ENCODE assay signal across 12 mouse cellular contexts in genomic region chr8:119810127-119810868, GRCm38 (mm10). TPM values are rescaled to one million over a fixed set of nuclear protein-coding genes. Genes with fewer than 3 reads are reported as not detected.
DNase-seq lines count a peak whose midpoint lies in the region; ATAC-seq lines count a peak whose summit lies in the region.
"Had no signal": no experiment of that assay in that cellular context is flagged by ENCODE, and none has a peak within 500 bp of the region (broad histone marks: within the 10 kb centered on the region; RNA-seq: fewer than 3 reads in every experiment).

No protein-coding gene starts in this region.

- H3K4me2 ChIP-seq in forebrain, embryonic 16.5 days (ENCODE audit: low read length) = no peak overlapping the region
- no peak overlapping the region for H3K4me2 ChIP-seq in midbrain, embryonic 11.5 days
- H3K4me2 ChIP-seq: liver, embryonic 12.5 days had no signal

- 39% methylated on average over 20 of the region's 23 CpGs for WGBS in forebrain, embryonic 16.5 days
- WGBS in midbrain, embryonic 11.5 days = 41% methylated on average over 23 of the region's 23 CpGs

- peaks cover 3% of the 10 kb centered on the region; the same call in 1 of the 2 replicates for H3K36me3 ChIP-seq in forebrain, embryonic 16.5 days (ENCODE audit: control insufficient read depth, insufficient read depth)
- H3K36me3 ChIP-seq in midbrain, embryonic 11.5 days (ENCODE audit: control insufficient read depth, insufficient read depth, low read length) = no peaks in the 10 kb centered on the region

- intact Hi-C loops in left cerebral cortex, postnatal 4 days (cut with DNase I) = no loop called here
- intact Hi-C loops in left cerebral cortex, postnatal 36 days (cut with DNase I) = no loop called here

- no peak overlapping the region for H3K4me3 ChIP-seq in forebrain, embryonic 16.5 days (replicated peaks; ENCODE audit: low read length)
- H3K4me3 ChIP-seq in midbrain, embryonic 11.5 days (ENCODE audit: low read depth, low read length) = no peak overlapping the region
- H3K4me3 ChIP-seq: left cerebral cortex, adult 2 months; liver, embryonic 12.5 days had no signal

- H3K4me1 ChIP-seq in forebrain, embryonic 16.5 days (replicated peaks; ENCODE audit: control insufficient read depth, insufficient read depth, low read length) = peaks cover 44% of the 10 kb centered on the region
- peaks cover 26% of the 10 kb centered on the region for H3K4me1 ChIP-seq in midbrain, embryonic 11.5 days (ENCODE audit: control insufficient read depth, insufficient read depth, low read length)

- H3K9me3 ChIP-seq in forebrain, embryonic 16.5 days (ENCODE audit: control insufficient read depth, low read length) = no peaks in the 10 kb centered on the region
- no peaks in the 10 kb centered on the region for H3K9me3 ChIP-seq in midbrain, embryonic 11.5 days (ENCODE audit: control insufficient read depth, low read length)
- H3K9me3 ChIP-seq: liver, embryonic 12.5 days had no signal

- DNase-seq in left cerebral cortex, postnatal 4 days = peak; percentile 70
- DNase-seq in left cerebral cortex, postnatal 36 days (ENCODE audit: low spot score in 2 of 2) = no peak
- DNase-seq in midbrain, embryonic 11.5 days (ENCODE audit: low spot score, missing footprints) = peak; percentile 88
- peak; percentile 50 for DNase-seq in right cerebral cortex, postnatal 4 days
- DNase-seq in gastrocnemius, postnatal 4 days (ENCODE audit: low spot score in 2 of 2) = no peak
- DNase-seq in adrenal gland, postnatal 36 days = no peak
- DNase-seq in kidney, adult 8-10 months = no peak
- DNase-seq: gastrocnemius, postnatal 14 days had no signal

- ATAC-seq in forebrain, embryonic 16.5 days = peak; percentile 34; the same call in 1 of the 2 replicates
- ATAC-seq in midbrain, embryonic 11.5 days (ENCODE audit: low FRiP score) = peak; percentile 62
- ATAC-seq: CD4-positive, CD25-positive, alpha-beta regulatory T cell, adult 4 months; liver, embryonic 12.5 days had no signal

- H3K27ac ChIP-seq in forebrain, embryonic 16.5 days (ENCODE audit: low read length) = peak overlapping the region; percentile 47; the same call in 1 of the 2 replicates
- H3K27ac ChIP-seq in midbrain, embryonic 11.5 days (ENCODE audit: low read depth, low read length) = peak overlapping the region; percentile 21; the same call in 1 of the 2 replicates
- H3K27ac ChIP-seq: left cerebral cortex, adult 2 months; liver, embryonic 12.5 days had no signal

- peak overlapping the region; percentile 17; the same call in 1 of the 2 replicates for H3K9ac ChIP-seq in forebrain, embryonic 16.5 days (replicated peaks; ENCODE audit: low read depth, low read length)
- no peak overlapping the region for H3K9ac ChIP-seq in midbrain, embryonic 11.5 days (ENCODE audit: low read length)
- H3K9ac ChIP-seq: liver, embryonic 12.5 days had no signal

- no peaks in the 10 kb centered on the region for H3K27me3 ChIP-seq in forebrain, embryonic 16.5 days (replicated peaks; ENCODE audit: control insufficient read depth, insufficient read depth, low read length)
- H3K27me3 ChIP-seq in midbrain, embryonic 11.5 days (ENCODE audit: control insufficient read depth, insufficient read depth, low read length) = no peaks in the 10 kb centered on the region
- H3K27me3 ChIP-seq: liver, embryonic 12.5 days had no signal

RNA-seq across cellular contexts. Expression of gene Cotl1, which starts 30.0 kb away (rescaled TPM):
- total RNA-seq in left cerebral cortex, postnatal 4 days (2021) = 100 to 1,000 TPM; 208 to 215 TPM
- total RNA-seq in left cerebral cortex, postnatal 36 days (2021) = 10 to 100 TPM; 56.9 to 57.0 TPM
- polyA plus RNA-seq in forebrain, embryonic 16.5 days (2015; fragmentation: Nextera tagmentation; extraction: Ambion mirVana) = 119 and 147 TPM in 2 replicates
- polyA plus RNA-seq in midbrain, embryonic 11.5 days (2014; fragmentation: Nextera tagmentation; extraction: Ambion mirVana) = 411 and 445 TPM in 2 replicates
- 10 to 100 TPM; 68.5 to 82.9 TPM for total RNA-seq in gastrocnemius, postnatal 4 days (2021)
- total RNA-seq in adrenal gland, postnatal 36 days (2021) = 10 to 100 TPM; 44.4 to 51.3 TPM

RNA-seq across cellular contexts. Expression of gene Tldc1, which starts 32.1 kb away (rescaled TPM):
- total RNA-seq in left cerebral cortex, postnatal 4 days (2021) = 10 to 100 TPM; 15.0 to 16.7 TPM
- 10 to 100 TPM; 14.3 to 14.5 TPM for total RNA-seq in left cerebral cortex, postnatal 36 days (2021)
- 15.3 and 16.1 TPM in 2 replicates for polyA plus RNA-seq in forebrain, embryonic 16.5 days (2015; fragmentation: Nextera tagmentation; extraction: Ambion mirVana)
- 6.8 and 7.1 TPM in 2 replicates for polyA plus RNA-seq in midbrain, embryonic 11.5 days (2014; fragmentation: Nextera tagmentation; extraction: Ambion mirVana)
- 1 to 10 TPM; 6.4 to 7.8 TPM for total RNA-seq in gastrocnemius, postnatal 4 days (2021)
- 10 to 100 TPM; 11.0 to 17.4 TPM for total RNA-seq in adrenal gland, postnatal 36 days (2021)

RNA-seq across cellular contexts. Expression of gene Klhl36, which starts 51.8 kb away (rescaled TPM):
- total RNA-seq in left cerebral cortex, postnatal 4 days (2021) = 10 to 100 TPM in 1 of 2 experiments, 1 to 10 TPM in 1; 8.9 to 11.8 TPM
- total RNA-seq in left cerebral cortex, postnatal 36 days (2021) = 1 to 10 TPM; 6.9 to 7.5 TPM
- polyA plus RNA-seq in forebrain, embryonic 16.5 days (2015; fragmentation: Nextera tagmentation; extraction: Ambion mirVana) = 15.2 and 19.1 TPM in 2 replicates
- 8.2 and 10.2 TPM in 2 replicates for polyA plus RNA-seq in midbrain, embryonic 11.5 days (2014; fragmentation: Nextera tagmentation; extraction: Ambion mirVana)
- total RNA-seq in gastrocnemius, postnatal 4 days (2021) = 1 to 10 TPM; 4.0 to 4.8 TPM
- 1 to 10 TPM; 5.0 to 10.0 TPM for total RNA-seq in adrenal gland, postnatal 36 days (2021)

Comparison
In these comparisons a context has a peak if more than half of its experiments do, and no peak if none do; other contexts are left out.
1. DNase-seq: peak in left cerebral cortex, postnatal 4 days (single experiment), midbrain, embryonic 11.5 days (single experiment) and right cerebral cortex, postnatal 4 days (single experiment); none in left cerebral cortex, postnatal 36 days (0 of 2), gastrocnemius, postnatal 4 days (0 of 2), adrenal gland, postnatal 36 days (0 of 2) and kidney, adult 8-10 months (0 of 2).